Mouse (Mus musculus) heart, postnatal 14 days (tissue): ENCODE data around the gene Hist1h2be. TPM values are rescaled to one million over a fixed set of nuclear protein-coding genes. Genes with fewer than 3 reads are reported as not detected.
"Not testable (repeated sequence)": the region's sequence is repeated elsewhere in the genome, so short reads cannot be mapped to it uniquely, and the experiment has no call there.

Source experiments
- DNase-seq, 2 experiments: peaks; one replicate each; pipeline ENCODE4 v3.0.0; 2021 to 2022
- intact Hi-C: fragments of 180-260 bp; cut with DNase I; formaldehyde crosslinking; loops from one replicate; pipeline ENCODE4 v1.15.1; 2025
- total RNA-seq, 2 experiments: library from RNA; stranded (reverse); gene quantifications; 2 replicates each; pipeline ENCODE4 v1.2.3; 2021

The Hist1h2be gene
- total RNA-seq, 2 experiments from 2014 or later = 10.5 to 16.6 TPM

GRCm38 (mm10) chr13:23575271-23575851, 45.6 kb downstream of the Hist1h2be start, which contains the start of gene Hist1h3d:
Gene Hist1h3d (plus strand): TSS chr13:23575763.
- DNase-seq = peak in 1 of 2 experiments; percentile 44
- intact Hi-C loops = no loop called here

- DNase-seq = not testable (repeated sequence)
- intact Hi-C loops = loop anchor here (5.0 kb wide), 1 partner anchor 1537 kb away; the partner anchor contains the start of genes Hist1h2ah and Hist1h2bk
These were observed 46.3 kb downstream of the Hist1h2be start for GRCm38 (mm10) chr13:23574546-23575170.

GRCm38 (mm10) chr13:23573898-23574524, 46.9 kb downstream of the Hist1h2be start, which contains the start of the genes Hist1h2bf and Hist1h2ad:
Gene Hist1h2bf (minus strand): TSS chr13:23574196.
Gene Hist1h2ad (plus strand): TSS chr13:23574381.
- peak; percentile 77 to 85 for DNase-seq
- intact Hi-C loops = loop anchor here (5.0 kb wide), 1 partner anchor 1537 kb away; the partner anchor contains the start of genes Hist1h2ah and Hist1h2bk

GRCm38 (mm10) chr13:23573034-23573897, 47.7 kb downstream of the Hist1h2be start:
- not testable (repeated sequence) for DNase-seq
- intact Hi-C loops = loop anchor here (5.0 kb wide), 1 partner anchor 1536 kb away; the partner anchor contains the start of genes Hist1h2ah and Hist1h2bk

- intact Hi-C loops = loop anchor here (5.0 kb wide), 1 partner anchor 1535 kb away; the partner anchor contains the start of genes Hist1h2ah and Hist1h2bk
- DNase-seq = no peak
These were observed 48.5 kb downstream of the Hist1h2be start for GRCm38 (mm10) chr13:23572218-23573033.

- intact Hi-C loops = loop anchor here (5.0 kb wide), 1 partner anchor 1534 kb away; the partner anchor contains the start of genes Hist1h2ah and Hist1h2bk
- not testable (repeated sequence) for DNase-seq
These were observed 49.3 kb downstream of the Hist1h2be start for GRCm38 (mm10) chr13:23571504-23572217.

- DNase-seq = peak; percentile 51 to 55
- intact Hi-C loops = loop anchor here (5.0 kb wide), 1 partner anchor 1534 kb away; the partner anchor contains the start of genes Hist1h2ah and Hist1h2bk
These were observed 49.9 kb downstream of the Hist1h2be start, which contains the start of the genes Hist1h2ae and Hist1h2bg for GRCm38 (mm10) chr13:23571022-23571503. Gene Hist1h2ae (minus strand): TSS chr13:23571220. Gene Hist1h2bg (plus strand): TSS chr13:23571396.

- intact Hi-C loops = loop anchor here (5.0 kb wide), 1 partner anchor 1533 kb away; the partner anchor contains the start of genes Hist1h2ah and Hist1h2bk
- not testable (repeated sequence) for DNase-seq
These were observed 50.5 kb downstream of the Hist1h2be start for GRCm38 (mm10) chr13:23570261-23571021.

- no peak for DNase-seq
These were observed 56.4 kb downstream of the Hist1h2be start for GRCm38 (mm10) chr13:23564482-23564881.

GRCm38 (mm10) chr13:23562699-23563462, 58.0 kb downstream of the Hist1h2be start:
- intact Hi-C loops = no loop called here
- DNase-seq = peak in 1 of 2 experiments; percentile 40

More at GRCm38 (mm10) chr13:23564482-23564881, 56.4 kb downstream of the Hist1h2be start:
- intact Hi-C loops = no loop called here

- intact Hi-C loops = not testable (repeated sequence)
These were observed 58.9 kb downstream of the Hist1h2be start, which contains the start of gene Hist1h3e for GRCm38 (mm10) chr13:23561883-23562659. Gene Hist1h3e (minus strand): TSS chr13:23562369.

GRCm38 (mm10) chr13:23561531-23561882, 59.4 kb downstream of the Hist1h2be start:
- intact Hi-C loops, DNase-seq: not testable (repeated sequence)

More at GRCm38 (mm10) chr13:23561883-23562659, 58.9 kb downstream of the Hist1h2be start, which contains the start of gene Hist1h3e:
- peak; percentile 89 to 94 for DNase-seq

GRCm38 (mm10) chr13:23560699-23561098, 60.2 kb downstream of the Hist1h2be start:
- DNase-seq, intact Hi-C loops: not testable (repeated sequence)

GRCm38 (mm10) chr13:23556906-23557305, 64.0 kb downstream of the Hist1h2be start:
- intact Hi-C loops = no loop called here
- DNase-seq = no peak

- peak; percentile 41 to 62 for DNase-seq
- intact Hi-C loops = no loop called here
These were observed 65.0 kb downstream of the Hist1h2be start for GRCm38 (mm10) chr13:23555839-23556416.
